Mouse (Mus musculus): ENCODE measurements around the gene 2410131K14Rik.
A peak's percentile ranks its signal among the peaks of the same experiment; 100 is the strongest.

The 2410131K14Rik gene

DNA sequence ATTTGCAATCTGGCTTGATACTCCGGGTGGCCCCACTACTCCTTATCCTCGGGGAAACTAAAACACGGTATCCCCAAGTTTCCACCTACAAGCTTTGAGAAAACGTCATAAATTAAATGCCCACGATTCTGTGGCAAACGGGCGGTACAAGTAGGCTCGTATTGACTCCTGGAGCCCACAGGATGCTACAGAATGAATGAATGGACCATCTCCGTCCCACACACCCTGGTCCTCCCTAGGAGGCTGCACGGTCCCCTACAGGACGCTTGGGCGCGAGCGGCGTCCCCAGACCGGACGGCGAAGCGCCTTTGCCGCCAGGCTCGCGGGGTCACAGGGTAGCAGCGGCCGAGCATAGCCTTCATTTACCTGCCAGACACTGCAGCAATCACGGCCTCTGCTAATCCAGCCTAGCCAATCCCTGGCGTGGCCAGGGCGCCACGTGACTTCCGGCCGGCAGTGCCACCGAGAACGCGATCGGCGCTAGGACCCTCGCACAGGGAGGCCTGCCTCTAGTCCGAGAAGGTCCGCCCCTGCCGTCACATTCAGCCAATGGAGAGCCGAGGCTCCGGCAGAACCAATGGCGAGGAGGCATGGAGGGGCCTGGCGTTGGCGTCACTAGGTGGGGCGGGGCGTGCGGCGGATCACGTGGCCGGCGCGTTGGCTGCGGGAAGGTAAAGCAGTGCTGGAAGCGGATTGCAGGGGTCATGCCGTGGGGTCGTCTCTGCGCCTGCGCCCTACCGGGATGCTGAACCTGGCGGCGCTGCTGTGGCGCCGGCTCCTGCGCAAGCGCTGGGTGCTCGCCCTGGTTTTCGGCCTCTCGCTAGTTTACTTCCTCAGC is at the start of gene 2410131K14Rik, which contains the start of gene Rnft2:
TSS of gene 2410131K14Rik (plus strand) at position 622 of the 838 bp plus-strand sequence.
TSS of gene Rnft2 (minus strand) at position 511 of the 838 bp plus-strand sequence.
- DNase-seq, result peak; percentile 100

DNA sequence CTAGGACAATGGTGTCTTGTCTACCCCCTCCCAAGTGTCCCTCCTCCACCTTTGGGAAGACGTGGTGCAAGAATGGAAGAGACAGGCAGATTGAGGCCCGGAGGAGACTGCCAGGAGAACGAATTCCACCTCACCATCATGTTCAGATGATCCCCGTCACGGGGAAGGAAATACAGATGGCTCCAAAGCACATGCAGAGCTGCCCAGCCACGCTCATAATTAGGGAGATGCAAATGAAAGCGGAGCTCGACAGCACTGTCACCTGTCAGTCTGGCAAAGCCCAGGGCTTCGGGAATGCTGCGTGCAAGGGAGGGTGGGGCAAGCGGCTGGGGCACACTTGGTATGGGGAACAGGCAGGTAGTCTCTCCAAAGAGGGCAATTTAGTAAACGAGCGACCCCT is 47.6 kb upstream of the 2410131K14Rik start:
- DNase-seq, result peak; percentile 43

DNA sequence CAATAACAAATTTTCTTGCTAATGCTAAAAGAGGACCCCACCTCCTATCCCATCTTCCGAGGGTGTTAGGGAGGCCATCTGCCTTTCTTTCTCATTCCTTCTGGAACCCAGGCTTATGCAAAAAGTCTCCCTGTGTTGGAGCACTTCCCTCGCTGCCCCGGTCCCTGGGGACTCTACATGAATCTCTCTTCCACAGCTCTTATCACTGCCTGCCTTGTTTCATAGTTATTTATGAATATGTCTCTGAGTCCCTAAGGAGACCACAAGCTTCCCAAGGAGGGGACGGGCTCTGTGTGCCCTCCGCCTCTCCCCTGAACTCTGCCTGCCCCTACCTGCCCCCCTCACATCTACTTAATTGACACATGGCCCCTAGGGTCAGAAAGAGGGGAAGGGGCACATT is 45.4 kb upstream of the 2410131K14Rik start:
- no peak for DNase-seq

DNA sequence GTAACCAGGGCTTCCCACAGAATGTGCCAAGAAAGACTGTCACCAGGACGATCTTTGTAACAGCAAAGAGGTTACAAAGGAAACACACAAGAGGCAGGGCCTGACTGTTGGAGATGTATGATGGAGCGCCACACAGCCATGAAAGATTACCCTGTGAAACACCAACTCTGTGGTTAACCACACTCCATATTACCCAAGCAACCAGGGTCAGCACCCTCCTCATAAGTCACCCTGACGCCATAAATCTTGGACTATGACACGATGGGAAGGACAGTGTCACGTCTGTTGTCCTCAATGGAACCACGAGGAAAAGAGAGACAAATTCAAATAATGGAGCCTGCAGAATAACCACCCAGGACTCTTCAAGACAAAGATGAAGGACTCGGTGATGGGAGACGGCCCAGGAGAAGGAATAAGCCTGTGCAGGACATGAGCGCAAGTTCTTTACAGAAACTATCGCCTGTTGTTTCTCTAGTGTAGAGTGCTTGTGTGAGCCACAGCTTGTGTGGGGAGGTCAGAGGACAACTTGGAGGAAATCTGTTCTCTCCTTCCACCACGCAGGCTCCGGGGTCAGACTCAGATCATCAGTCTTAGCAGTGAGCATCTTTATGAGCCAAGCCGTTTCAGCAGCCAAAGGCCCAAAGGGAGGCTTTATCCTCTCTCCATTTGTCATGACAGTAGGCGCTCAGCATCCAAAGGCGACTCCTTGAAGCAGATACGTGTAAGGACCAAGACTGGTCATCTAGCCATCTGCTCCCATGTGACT is 40.2 kb upstream of the 2410131K14Rik start:
- DNase-seq, result no peak

DNA sequence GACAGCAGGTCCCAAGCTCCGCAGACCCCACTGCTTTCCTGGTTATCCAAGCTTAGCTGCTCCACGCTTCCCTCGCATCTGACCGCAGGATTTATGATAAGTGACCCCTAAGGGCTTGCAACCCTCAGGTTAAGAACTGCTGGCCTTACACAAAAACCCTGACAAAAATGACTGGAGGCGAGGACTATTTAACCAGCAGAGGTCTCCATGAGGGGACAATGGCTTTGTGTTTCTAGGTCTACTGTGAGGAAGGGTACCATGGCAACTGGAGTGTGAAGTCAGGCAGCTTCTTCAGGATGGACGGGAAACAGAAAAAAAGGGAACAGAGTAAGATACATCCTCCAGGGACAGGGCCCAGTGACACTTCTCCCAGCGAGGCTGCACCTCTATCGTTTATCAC is 39.2 kb upstream of the 2410131K14Rik start:
- DNase-seq, result no peak

DNA sequence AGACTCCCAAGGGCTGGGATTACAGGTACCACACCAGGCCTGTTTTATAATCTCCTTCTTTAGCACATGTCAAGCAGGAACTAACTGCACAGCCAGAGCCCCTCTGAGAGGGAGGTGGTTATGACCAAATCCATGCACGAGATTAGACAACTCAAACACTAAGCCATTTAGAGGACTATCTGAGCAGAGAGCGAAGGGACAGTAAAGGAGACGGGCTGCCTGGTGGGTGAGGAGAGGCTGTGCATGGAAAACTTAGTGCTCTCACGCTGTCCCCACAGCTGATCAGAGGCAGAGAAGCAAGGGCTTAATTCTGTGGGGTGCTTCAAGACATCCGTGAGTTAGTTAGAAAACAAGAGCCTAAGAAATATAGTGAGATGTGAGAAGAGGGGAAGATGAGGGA is 31.0 kb upstream of the 2410131K14Rik start:
- no peak for DNase-seq

DNA sequence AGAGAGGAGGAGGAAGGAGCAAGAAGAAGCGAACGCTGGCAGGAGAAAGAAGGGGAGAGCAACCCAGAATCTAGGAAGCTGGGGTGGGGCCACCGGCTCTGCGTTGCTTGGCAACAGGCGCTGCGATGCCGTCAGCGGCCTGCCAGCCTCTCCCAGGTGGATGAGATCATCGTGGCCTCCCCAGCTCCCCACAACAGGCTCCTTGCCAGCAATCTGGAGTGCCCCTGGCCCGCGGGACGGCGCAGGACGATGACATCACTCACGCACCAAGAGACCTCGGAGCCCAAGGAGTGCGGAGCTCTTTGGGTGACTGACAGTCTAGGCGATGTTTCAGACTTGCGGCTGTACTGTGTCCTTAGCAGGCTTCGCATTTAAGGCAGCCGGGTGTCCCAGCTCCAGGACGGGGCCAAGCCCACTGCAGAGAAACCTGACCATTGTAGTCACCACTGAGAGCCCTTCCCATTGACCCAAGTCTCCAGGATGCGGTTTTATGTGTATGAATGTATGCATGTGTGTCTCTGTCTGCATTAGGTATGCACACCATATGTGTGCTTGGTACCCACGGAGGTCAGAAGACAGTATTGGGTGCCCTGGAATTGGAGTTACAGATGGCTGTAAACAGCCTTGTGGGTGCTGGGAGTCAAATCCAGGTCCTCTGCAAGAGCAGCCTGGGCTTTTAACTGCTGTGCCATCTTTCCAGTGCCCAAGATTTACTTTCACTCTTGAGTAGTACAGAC is 30.4 kb upstream of the 2410131K14Rik start:
- peak; percentile 81 for DNase-seq

DNA sequence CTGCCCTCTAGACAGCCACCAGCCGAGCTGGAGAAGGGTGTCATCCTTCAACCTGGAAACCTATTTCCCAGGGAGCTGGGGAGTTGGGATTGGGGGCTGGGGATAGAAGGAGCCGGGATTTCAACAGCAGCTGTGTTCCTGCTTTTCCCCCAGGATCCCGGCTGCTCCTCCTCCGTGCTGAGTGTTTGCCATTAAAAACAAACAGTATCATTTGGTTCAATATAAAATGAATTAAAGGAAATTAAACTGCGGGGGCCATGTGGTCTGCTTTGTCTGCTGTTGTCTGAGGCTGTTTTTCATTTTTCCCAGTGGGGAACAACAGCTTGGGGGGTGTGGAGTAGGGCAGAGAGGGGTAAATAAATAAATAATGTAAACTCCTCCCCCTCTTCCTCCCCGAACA is 27.6 kb upstream of the 2410131K14Rik start:
- DNase-seq, result peak; percentile 77

DNA sequence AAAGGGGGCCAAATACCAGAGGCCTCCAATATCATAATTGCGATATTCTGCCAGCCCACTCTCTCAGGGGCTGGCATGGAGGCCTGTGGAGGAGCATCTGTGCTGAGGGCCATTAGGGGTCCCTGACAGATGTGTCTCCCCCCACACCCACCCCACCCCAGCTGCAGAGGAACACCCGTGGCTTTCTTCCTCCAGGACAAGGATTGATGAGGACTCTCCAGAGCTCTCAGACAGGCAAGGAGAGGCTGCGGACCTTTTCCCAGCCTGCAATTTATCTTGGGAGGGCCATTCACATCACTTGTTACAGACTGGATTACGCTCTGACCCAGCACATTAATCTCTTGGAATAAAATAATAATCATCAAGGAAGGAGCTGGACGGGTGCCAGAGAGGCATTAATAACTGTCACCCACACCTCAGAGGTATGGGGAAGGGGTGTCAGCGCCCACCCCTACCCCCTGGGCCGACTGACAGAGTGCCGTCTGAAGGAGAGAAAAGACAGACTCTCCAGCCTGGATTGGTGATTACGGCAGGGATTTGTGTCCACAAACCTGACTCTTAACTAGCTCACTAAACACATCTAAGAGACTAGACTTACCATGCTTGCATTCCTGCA is 21.8 kb upstream of the 2410131K14Rik start:
- DNase-seq, result no peak

DNA sequence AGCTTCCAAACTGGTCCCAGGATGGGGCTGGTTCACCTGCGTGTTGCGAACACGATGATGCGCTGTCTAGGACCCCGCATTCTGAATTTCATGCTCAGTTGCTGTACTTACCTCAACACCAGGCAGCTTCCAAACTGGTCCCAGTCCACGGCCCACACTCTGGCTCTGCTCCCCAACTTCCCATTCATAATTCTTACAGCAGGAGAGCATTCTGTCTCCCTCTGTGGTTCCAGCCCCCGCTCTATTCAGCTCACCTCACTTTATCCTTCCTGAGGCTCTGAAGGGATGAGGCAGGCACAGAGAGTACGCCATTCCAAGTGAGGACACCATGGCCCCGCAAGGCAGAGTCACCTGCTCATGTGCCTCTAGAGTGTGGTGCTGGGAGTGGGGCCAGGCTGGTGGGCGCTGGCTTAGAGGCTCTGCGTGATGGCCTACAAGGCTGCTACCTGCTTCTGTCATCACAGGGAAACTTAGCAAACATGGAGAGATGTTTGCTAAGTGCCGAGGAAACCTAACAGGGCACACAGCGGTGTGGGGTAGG is 14.9 kb upstream of the 2410131K14Rik start:
- peak; percentile 68 for DNase-seq

DNA sequence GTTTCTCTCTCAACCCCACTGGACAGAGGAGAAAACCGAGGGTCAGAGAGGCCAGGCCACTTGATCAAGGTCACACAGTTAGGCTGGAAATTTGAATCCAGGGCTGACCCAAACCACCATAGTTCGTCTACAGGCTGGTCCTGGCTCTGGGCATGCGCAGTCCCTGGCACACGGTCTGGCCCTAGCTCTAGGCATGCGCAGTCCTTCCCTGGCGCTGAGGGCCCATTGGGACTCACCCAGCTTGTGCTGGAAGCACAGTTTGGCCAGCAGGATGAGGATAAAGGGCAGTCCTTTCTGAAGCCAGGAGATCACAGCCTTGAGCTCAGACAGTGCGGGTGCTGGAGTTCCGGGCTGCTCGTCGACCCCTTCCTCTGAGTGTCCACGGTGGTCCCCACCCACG is 8.1 kb upstream of the 2410131K14Rik start:
- no peak for DNase-seq

DNA sequence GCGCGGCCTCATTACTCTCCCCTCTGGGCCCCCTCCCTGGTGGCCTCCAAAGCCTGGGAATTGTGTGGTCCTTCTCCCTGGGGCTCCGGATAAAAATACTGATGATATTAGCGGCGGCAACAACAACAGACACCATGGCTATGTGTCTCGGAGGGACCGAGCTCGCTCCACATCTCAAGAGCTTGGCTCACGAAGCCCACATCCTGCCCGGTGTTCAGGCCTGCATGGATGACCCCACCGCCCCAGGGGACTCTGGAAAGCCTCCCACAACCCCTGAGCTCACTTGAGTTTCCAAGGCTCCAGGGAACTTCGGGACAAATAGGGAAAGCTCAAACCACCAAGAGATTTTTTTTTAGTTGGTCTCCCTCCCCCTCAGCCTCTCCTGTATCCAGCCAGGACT is 5.4 kb upstream of the 2410131K14Rik start:
- DNase-seq, result no peak

DNA sequence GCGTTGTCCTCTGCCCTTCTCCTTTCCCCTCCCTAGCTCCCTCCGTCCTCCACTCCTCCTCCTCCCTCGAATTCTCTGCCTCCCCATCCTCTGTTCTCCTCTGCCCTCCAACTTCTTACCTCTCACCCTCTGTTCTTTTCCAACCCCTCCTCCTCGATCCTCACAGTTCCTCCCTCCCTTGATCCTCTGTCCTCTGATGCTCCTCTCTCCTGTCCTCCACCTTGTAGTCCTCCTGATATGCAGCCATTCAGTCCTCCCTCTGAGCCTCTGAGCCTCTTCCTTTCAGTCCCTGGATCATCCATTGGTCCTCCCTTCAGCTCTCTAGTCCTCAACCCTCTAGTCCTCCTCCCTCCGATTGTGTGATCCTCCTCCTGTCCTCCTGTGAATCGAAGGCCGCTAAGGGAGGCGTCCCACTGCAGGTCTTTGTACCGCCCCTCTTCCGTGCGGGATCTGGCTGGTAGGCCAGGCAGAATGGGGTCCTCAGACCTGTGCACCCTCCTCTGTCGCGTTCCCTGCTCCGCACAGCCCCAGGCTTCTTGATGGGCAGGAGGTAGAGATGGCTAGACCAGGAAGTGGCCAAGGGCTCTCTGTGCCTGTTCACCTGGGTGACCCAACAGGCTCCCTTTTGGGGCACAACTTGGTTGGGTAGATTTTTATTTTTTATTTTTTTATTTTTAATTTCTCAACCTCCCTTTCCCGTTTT is 730 bp downstream of the 2410131K14Rik start:
- DNase-seq, result no peak

DNA sequence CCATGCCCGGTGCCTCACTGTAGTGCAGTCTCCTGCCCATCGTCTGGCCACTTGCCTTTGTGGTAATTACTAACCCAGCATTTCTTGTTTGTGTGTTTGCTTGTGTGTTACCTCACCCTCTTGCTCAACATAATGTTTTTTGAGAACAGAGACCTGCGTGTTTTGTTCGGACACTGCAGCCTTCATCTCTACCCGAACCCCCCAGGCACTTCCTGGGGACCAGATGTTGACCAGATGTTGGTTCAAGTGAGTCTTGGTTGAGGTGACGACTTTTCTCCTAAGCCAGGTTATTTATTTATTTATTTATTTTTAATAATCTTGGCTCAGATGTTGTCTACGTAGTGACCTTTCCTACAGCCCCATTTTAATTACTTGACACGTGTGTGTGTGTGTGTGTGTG is 2.4 kb downstream of the 2410131K14Rik start:
- DNase-seq, result no peak

DNA sequence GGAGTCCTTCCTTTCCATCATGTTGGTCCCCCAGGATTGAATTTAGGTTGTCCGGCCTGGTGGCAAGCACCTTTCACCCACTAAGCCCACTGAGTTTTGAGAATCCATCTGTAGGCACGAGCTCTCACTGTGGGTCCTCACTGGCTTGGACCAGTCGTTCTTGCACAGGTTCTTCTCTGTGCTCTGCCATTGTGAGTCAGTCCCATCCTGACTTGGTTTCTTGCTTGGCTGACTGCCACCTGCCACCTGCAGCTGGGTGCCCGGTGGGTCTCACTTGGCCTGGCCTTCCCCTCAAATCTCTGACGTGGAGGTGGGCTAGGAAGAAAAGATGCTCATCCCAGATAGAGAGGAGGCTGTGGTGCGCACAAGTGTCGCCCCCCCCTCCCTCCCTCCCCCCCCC is 6.0 kb downstream of the 2410131K14Rik start:
- no peak for DNase-seq

DNA sequence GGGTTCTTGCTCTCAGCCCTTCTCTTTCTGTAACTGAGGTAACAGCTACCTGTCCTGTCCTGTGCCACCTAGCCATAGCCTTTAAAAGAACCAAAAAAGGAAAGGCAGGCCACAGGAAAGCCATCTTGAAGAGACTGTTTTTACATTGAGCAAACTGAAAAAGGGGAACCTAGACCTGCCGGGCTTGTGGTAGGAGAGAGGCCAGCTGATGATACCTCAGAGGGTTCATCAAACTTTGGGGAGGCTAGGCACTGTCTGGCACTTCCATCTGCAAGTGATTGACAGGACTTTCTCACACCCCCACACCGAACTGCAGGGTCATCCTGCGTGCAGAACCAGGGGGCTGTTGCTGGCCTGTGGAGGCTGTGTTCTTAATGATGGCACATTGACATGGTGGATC is 8.5 kb downstream of the 2410131K14Rik start:
- no peak for DNase-seq

DNA sequence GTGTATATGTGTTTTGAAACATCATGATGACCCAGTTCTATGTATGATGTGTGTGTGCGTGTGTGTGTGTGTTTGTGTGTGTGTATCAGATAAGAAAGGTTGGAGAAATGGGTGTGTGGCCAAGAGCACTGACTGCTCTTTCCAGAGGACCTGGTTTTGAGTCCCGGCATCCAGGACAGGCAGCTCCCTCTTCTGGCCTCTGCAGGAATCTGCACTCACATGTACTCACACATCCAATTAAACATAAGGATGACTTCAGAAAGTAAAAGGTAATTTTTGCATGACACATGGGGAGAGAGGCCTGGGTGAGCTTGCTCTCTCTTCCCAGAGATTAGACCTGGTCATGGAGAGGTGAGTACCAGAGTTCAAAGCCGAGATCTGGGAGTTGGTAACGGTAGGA is 12.0 kb downstream of the 2410131K14Rik start:
- no peak for DNase-seq

DNA sequence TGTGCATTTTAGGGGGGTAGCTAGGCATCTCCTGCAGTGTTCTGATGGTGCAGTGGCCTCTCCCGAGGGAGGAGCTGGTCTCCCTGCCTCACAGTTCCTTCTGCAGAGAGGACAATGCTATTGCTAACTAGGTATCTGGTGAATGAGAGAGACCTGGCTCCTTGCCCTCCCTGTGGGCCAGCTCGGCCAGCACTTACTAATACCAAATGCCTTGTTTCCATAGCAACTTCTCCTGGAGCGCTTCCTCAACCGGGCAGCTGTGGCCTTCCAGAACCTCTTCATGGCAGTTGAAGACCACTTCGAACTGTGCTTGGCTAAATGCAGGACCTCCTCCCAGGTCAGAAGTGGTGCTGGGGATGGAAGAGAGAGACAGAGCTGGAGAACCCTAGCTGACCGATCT is 14.1 kb downstream of the 2410131K14Rik start:
- DNase-seq, result peak; percentile 33

DNA sequence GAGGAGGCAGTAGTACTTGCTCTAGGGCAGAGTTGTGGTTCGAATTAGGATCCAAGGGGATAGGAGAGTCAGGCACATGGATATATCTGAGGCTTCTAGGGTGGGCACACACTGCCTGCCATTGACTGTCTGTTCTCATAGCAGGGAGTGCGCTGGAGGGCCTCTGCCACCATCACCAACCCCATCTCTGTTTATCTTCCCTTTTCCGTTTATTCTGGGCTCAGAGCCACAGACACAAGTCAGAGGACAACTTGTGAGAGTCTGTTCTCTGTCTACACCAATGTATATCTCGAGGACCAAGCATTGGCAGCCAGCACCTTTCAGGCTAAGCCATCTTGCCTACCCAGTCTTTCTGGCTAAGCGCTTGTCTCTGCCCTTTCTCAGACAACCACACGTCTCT is 14.6 kb downstream of the 2410131K14Rik start:
- DNase-seq, result no peak

DNA sequence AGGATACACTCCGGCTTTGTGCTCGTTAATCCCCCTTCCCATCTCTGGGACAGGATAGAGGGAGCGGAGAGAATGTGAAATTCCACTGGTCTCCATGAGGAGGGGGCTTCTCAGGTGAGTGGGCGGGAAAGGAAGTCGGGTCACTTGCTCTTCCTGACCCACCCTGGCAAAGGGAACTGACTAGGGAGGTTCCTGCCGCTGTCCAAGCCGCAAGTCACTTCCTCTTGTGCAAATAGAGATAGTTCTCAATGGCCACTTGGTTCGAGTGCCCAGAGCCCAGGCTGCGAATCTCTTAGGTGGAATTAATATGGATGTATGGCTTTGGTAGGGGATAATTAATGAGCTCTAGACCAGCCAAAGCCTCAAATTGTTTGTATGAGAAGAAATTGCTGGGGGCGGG is 15.0 kb downstream of the 2410131K14Rik start:
- DNase-seq, result no peak

DNA sequence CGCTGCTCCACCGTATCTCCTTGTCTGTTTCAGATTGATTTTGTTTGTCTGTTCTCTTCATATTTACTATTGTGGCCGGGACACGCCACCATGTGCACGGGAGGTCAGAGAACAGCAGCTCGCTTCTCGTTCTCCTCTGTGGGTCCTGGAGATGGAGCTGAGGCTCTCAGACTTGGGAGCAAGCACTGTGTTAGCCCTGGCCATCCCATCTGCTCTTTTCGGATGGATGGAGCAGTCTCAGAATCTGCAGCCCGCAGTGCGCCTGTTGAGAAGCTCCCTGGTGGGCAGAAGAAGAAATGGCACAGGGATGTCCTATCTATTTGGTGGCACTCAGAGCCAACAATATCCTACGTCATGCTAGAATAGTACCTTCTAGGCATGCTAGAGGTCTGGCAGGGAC is 15.6 kb downstream of the 2410131K14Rik start:
- DNase-seq, result no peak

DNA sequence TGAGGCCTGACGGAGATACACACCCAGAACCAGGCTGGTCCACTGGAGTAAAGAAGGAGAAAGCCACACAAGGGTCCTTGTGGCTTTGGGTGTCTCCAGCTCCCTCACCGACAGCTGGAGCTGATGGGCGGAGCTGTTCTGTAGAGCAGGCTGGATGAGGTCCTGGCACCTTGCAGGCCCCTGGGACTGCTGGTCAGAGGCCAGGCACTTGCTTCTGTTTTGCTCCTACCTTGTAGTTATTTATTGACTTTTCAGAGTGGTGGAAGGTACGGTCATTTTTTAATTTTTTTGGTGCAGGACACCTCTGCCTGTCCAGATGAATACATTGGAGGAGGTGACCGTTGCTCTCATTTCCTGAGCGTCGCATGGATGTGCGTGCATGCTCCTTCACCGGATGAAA is 16.2 kb downstream of the 2410131K14Rik start:
- DNase-seq, result no peak
